Mouse (Mus musculus) liver, embryonic 14.5 days (tissue): ENCODE measurements around the gene Phf24.

Experiments used
- CTCF ChIP-seq: IDR thresholded peaks from 2 replicates; pipeline ENCODE4 v1.5.1; 2016; ENCODE audit warnings: antibody characterized with exemption, low read depth, control low read depth
- EP300 ChIP-seq: IDR thresholded peaks from 2 replicates; pipeline ENCODE4 v1.6.1; 2016; ENCODE audit warnings: antibody characterized with exemption, low read depth

GRCm38 (mm10) chr4:42876586-42877291 is 39.7 kb upstream of the Phf24 start:
- TF ChIP-seq CTCF (peak; percentile 79), EP300 (no peak)
